Mouse (Mus musculus): ENCODE data around the gene Sf3a2. TPM values are rescaled to one million over a fixed set of nuclear protein-coding genes. Genes with fewer than 3 reads are reported as not detected.

The Sf3a2 gene
- total and polyA plus RNA-seq, 2 experiments, result 6.7 to 17.8 TPM

DNA sequence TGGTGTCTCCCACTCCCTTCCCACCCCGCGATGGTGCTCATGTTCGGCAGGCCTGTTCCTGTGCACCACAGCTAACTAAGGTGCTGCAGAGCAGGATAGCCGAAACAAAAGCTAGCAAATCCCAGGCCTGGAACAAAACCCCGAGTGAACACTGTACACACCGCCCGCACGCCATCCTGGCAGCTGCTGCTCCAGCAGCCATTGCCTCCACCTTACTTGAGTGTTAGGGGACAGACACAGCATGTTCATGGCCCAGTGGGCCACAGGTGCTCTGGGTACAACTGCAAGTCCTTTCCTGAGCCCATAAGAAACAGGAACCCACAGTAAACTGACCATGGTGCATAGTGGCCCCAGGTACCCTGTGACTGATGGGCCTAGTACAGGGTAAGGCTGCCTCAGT, 3.2 kb upstream of the Sf3a2 start:
- no peak for TF ChIP-seq POLR2A (IDR thresholded peaks at IDR 0.05; ENCODE audit: extremely low read depth, insufficient read depth, low read length)
- no peak for TF ChIP-seq CTCF (IDR thresholded peaks at IDR 0.05; ENCODE audit: low read depth, low read length)
- no peak for DNase-seq (ENCODE audit: extremely low read depth, low read depth, low spot score)
- H3K4me1 ChIP-seq (ENCODE audit: control insufficient read depth, insufficient read depth, low read length), result peaks cover 12% of the 10 kb centered on the region
- no peak overlapping the region for H3K4me3 ChIP-seq (ENCODE audit: insufficient read depth, low read depth, low read length)
- peaks cover 9% of the 10 kb centered on the region; the same call in 1 of the 2 replicates for H3K79me2 ChIP-seq (ENCODE audit: control insufficient read depth, insufficient read depth, low read length)
- no peak overlapping the region for H3K27ac ChIP-seq (replicated peaks; ENCODE audit: insufficient read depth, low read depth, low read length)
- H3K36me3 ChIP-seq (ENCODE audit: control insufficient read depth, insufficient read depth, low read length), result peaks cover 4% of the 10 kb centered on the region; the same call in 1 of the 2 replicates
- 89% methylated on average over 8 of the region's 8 CpGs for WGBS
- no peaks in the 10 kb centered on the region for H3K27me3 ChIP-seq (ENCODE audit: control insufficient read depth, insufficient read depth, low read length)
- H3K9ac ChIP-seq (ENCODE audit: low read depth, low read length), result no peak overlapping the region

DNA sequence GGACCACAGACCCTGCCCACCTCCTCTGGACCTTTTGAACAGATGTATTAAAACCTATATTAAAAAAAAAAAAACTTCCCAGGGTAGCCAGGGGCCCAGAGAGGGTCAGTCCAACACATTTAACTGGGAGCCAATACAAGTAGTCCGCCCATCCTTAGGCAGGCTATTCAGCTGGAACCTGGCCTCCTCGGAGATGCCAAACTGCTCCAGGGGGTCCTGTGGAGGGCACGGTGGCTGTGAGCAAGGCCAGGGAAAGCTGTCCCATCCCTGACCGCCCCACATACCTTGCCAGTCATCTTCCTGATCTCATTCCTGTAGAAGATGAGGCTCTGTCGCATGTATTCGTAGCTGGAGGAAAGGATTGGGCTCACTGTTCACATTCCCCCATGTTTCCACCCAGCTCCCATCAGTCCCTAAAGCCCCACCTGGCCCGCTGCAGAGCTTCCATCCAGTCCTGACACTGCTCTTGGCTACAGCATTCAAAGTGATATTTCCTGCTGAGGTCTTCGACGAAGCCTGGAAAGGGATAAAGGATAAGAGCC, 1.6 kb upstream of the Sf3a2 start:
- H3K27me3 ChIP-seq (ENCODE audit: control insufficient read depth, insufficient read depth, low read length), result no peaks in the 10 kb centered on the region
- H3K9ac ChIP-seq (ENCODE audit: low read depth, low read length), result 0 out of 2 replicates have a peak overlapping the region, but pooled peaks have one; percentile 5
- peaks cover 13% of the 10 kb centered on the region; the same call in 1 of the 2 replicates for H3K79me2 ChIP-seq (ENCODE audit: control insufficient read depth, insufficient read depth, low read length)
- H3K4me1 ChIP-seq (ENCODE audit: control insufficient read depth, insufficient read depth, low read length), result peaks cover 12% of the 10 kb centered on the region
- no peak overlapping the region for H3K27ac ChIP-seq (replicated peaks; ENCODE audit: insufficient read depth, low read depth, low read length)
- TF ChIP-seq CTCF (IDR thresholded peaks at IDR 0.05; ENCODE audit: low read depth, low read length) (no peak), POLR2A (IDR thresholded peaks at IDR 0.05; ENCODE audit: extremely low read depth, insufficient read depth, low read length) (no peak)
- H3K36me3 ChIP-seq (ENCODE audit: control insufficient read depth, insufficient read depth, low read length), result no peaks in the 10 kb centered on the region; the same call in 1 of the 2 replicates
- H3K4me3 ChIP-seq (ENCODE audit: insufficient read depth, low read depth, low read length), result no peak overlapping the region
- no peak for DNase-seq (ENCODE audit: extremely low read depth, low read depth, low spot score)
- WGBS, result 82% methylated on average over 9 of the region's 9 CpGs

DNA sequence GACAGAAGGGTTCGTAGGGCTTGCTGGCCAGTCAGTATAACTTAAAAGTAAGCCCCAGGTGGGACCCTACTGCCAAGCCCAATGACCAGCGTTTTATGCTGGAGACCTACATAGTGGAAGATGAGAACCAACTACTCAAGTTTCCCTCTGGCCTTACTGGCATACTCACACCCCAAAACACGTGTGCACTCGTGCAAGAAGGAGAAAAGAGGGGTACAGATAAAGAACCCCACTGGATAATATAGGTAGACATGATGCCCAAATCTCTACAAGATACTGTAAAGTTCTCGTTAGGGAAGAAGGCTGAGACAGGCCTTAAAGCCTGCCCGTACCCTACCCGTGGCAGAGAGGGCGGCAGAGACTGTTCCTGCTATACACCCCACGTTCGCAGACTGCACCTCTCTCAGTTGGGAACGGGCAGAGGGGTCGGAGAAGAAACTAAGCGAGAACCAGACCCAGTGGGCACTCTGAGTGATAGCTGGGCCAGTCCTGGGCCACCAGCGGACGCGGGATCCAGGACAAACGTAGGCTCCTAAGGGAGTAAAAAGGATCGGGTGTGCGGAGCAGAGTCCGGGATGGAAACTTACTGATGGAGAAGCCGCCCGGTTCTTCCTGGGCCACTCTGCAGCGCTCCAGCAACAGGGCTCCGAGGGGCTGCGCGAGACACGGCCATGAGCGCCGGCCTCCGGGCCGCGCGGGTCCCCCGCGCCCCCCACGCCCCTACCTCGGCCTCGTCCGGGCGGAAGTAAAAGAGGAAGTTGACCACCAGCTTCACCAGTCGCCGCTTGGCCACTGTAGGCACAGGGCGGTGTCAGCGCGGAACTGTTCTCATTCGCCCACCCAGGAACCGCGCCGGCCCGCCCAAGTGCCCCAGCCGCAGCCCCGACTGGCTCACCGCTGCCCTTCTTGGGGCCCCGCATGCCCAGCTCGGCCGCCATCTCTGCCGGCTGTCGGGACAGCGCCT, 530 bp upstream of the Sf3a2 start:
- H3K79me2 ChIP-seq (ENCODE audit: control insufficient read depth, insufficient read depth, low read length), result peaks cover 13% of the 10 kb centered on the region; the same call in 1 of the 2 replicates
- H3K9ac ChIP-seq (ENCODE audit: low read depth, low read length), result peak overlapping the region; percentile 84
- H3K4me1 ChIP-seq (ENCODE audit: control insufficient read depth, insufficient read depth, low read length), result peaks cover 12% of the 10 kb centered on the region
- peak overlapping the region; percentile 74 for H3K4me3 ChIP-seq (ENCODE audit: insufficient read depth, low read depth, low read length)
- DNase-seq (ENCODE audit: extremely low read depth, low read depth, low spot score), result no peak
- WGBS, result 2% methylated on average over 59 of the region's 59 CpGs
- H3K36me3 ChIP-seq (ENCODE audit: control insufficient read depth, insufficient read depth, low read length), result no peaks in the 10 kb centered on the region; the same call in 1 of the 2 replicates
- H3K27ac ChIP-seq (replicated peaks; ENCODE audit: insufficient read depth, low read depth, low read length), result peak overlapping the region; percentile 93
- no peaks in the 10 kb centered on the region for H3K27me3 ChIP-seq (ENCODE audit: control insufficient read depth, insufficient read depth, low read length)
- TF ChIP-seq POLR2A (IDR thresholded peaks at IDR 0.05; ENCODE audit: extremely low read depth, insufficient read depth, low read length), result no peak
- no peak for TF ChIP-seq CTCF (IDR thresholded peaks at IDR 0.05; ENCODE audit: low read depth, low read length)

DNA sequence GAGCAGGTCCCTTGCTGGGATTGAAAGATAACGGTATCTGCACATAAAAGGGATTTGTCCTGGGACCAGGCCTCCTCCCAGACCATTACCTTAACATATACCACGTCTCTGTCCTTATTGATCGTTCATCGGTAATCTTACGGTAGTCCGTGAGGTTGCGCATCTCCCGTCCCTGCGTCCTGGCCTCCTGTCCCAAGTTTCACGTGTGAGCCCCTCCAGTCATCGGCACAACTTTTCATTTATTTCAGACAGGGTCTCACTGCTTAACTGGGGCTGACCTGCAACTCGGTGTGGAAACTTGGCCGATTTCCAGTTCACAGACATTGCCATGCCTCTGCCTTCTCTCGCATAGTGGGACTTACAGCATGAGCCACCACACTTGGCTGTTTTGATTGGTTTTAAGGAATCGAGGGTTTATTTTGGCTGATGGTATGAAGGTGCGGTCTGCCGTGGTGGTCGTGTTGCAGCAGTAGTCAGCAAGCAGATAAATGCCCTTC, 1.1 kb downstream of the Sf3a2 start:
- under 1% methylated on average over 18 of the region's 18 CpGs for WGBS
- DNase-seq (ENCODE audit: extremely low read depth, low read depth, low spot score), result peak; percentile 41
- peak overlapping the region; percentile 81 for H3K27ac ChIP-seq (replicated peaks; ENCODE audit: insufficient read depth, low read depth, low read length)
- peaks cover 13% of the 10 kb centered on the region; the same call in 1 of the 2 replicates for H3K79me2 ChIP-seq (ENCODE audit: control insufficient read depth, insufficient read depth, low read length)
- H3K9ac ChIP-seq (ENCODE audit: low read depth, low read length), result peak overlapping the region; percentile 90
- TF ChIP-seq POLR2A (IDR thresholded peaks at IDR 0.05; ENCODE audit: extremely low read depth, insufficient read depth, low read length), result no peak
- peak overlapping the region; percentile 74 for H3K4me3 ChIP-seq (ENCODE audit: insufficient read depth, low read depth, low read length)
- H3K27me3 ChIP-seq (ENCODE audit: control insufficient read depth, insufficient read depth, low read length), result no peaks in the 10 kb centered on the region
- peaks cover 12% of the 10 kb centered on the region for H3K4me1 ChIP-seq (ENCODE audit: control insufficient read depth, insufficient read depth, low read length)
- peaks cover 2% of the 10 kb centered on the region; the same call in 1 of the 2 replicates for H3K36me3 ChIP-seq (ENCODE audit: control insufficient read depth, insufficient read depth, low read length)

DNA sequence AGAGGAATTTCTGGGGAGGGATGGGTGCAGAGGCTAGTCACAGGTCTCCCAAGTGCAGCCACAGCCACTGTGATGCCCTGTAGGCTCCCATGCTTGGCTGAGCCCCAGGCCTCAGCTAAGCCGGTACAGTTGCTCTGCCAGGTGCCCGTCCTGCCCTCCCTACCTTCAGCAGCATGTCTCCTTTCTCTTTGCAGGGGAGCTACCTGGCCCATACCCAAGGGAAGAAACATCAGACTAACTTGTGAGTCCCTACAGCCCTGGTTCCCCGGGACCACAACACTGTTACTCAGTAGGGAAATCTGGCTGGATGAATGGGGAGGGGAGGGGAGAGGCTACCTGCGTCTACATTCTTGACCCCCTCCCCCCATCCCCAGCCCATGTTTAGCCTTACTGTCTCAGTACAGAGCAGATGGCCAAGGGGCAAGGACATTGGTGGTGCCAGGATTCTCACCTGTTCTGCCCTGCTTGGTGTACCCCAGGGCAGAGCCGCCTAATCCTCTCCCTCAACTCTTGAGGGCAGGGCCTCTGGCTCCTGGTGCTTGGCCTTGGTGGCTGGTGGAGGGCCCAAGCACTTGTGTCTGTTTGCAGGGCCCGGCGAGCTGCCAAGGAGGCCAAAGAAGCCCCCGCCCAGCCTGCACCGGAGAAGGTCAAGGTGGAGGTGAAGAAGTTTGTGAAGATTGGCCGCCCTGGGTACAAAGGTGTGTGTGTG, 4.4 kb downstream of the Sf3a2 start:
- 88% methylated on average over 10 of the region's 10 CpGs for WGBS
- peaks cover 13% of the 10 kb centered on the region; the same call in 1 of the 2 replicates for H3K79me2 ChIP-seq (ENCODE audit: control insufficient read depth, insufficient read depth, low read length)
- H3K27ac ChIP-seq (replicated peaks; ENCODE audit: insufficient read depth, low read depth, low read length), result no peak overlapping the region
- DNase-seq (ENCODE audit: extremely low read depth, low read depth, low spot score), result no peak
- TF ChIP-seq POLR2A (IDR thresholded peaks at IDR 0.05; ENCODE audit: extremely low read depth, insufficient read depth, low read length), result no peak
- no peak for TF ChIP-seq CTCF (IDR thresholded peaks at IDR 0.05; ENCODE audit: low read depth, low read length)
- H3K4me1 ChIP-seq (ENCODE audit: control insufficient read depth, insufficient read depth, low read length), result peaks cover 10% of the 10 kb centered on the region
- H3K27me3 ChIP-seq (ENCODE audit: control insufficient read depth, insufficient read depth, low read length), result no peaks in the 10 kb centered on the region
- H3K9ac ChIP-seq (ENCODE audit: low read depth, low read length), result no peak overlapping the region
- H3K4me3 ChIP-seq (ENCODE audit: insufficient read depth, low read depth, low read length), result no peak overlapping the region
- H3K36me3 ChIP-seq (ENCODE audit: control insufficient read depth, insufficient read depth, low read length), result peaks cover 2% of the 10 kb centered on the region; the same call in 1 of the 2 replicates
